Mouse (Mus musculus) midbrain, embryonic 15.5 days (tissue): ENCODE results near the gene Agpat3. TPM values are rescaled to one million over a fixed set of nuclear protein-coding genes. Genes with fewer than 3 reads are reported as not detected.

Experiments
- ATAC-seq: fragments of 200-750 bp; cut with Nextera tagmentation; replicated peaks from 2 replicates; pipeline ENCODE4 v1.8.0; 2017; ENCODE audit warnings: moderate TSS enrichment
- H3K27ac ChIP-seq: fragments of 300-500 bp; sonication (generic); 2 replicates; pipeline ENCODE4 v1.5.1; 2015; ENCODE audit warnings: mild to moderate bottlenecking, inconsistent platforms
- H3K27me3 ChIP-seq: fragments of 300-500 bp; sonication (generic); replicated peaks from 2 replicates; pipeline ENCODE4 v1.6.1; 2015; ENCODE audit warnings: inconsistent platforms
- H3K36me3 ChIP-seq: fragments of 300-500 bp; sonication (generic); replicated peaks from 2 replicates; pipeline ENCODE4 v1.6.1; 2015; ENCODE audit warnings: inconsistent platforms
- H3K4me1 ChIP-seq: fragments of 300-500 bp; sonication (generic); 2 replicates; pipeline ENCODE4 v1.6.1; 2015; ENCODE audit warnings: inconsistent platforms
- H3K4me2 ChIP-seq: fragments of 300-500 bp; sonication (generic); 2 replicates; pipeline ENCODE4 v1.6.1; 2015; ENCODE audit warnings: inconsistent platforms, mild to moderate bottlenecking, moderate library complexity
- H3K4me3 ChIP-seq: fragments of 300-500 bp; sonication (generic); 2 replicates; pipeline ENCODE4 v1.5.1; 2015; ENCODE audit warnings: mild to moderate bottlenecking, inconsistent platforms
- H3K9ac ChIP-seq: fragments of 300-500 bp; sonication (generic); 2 replicates; pipeline ENCODE4 v1.6.1; 2015; ENCODE audit warnings: mild to moderate bottlenecking, inconsistent platforms
- H3K9me3 ChIP-seq: fragments of 300-500 bp; sonication (generic); 2 replicates; pipeline ENCODE4 v1.6.1; 2016; ENCODE audit warnings: inconsistent platforms
- WGBS: fragments of 180-500 bp; shearing (Covaris S2); methylation state at CpG from one replicate; pipeline ENCODE4 v1.1.7; 2015; ENCODE audit warnings: mixed read lengths; 5-methylcytosine and 5-hydroxymethylcytosine counted together
- polyA plus RNA-seq: library from polyadenylated mRNA; unstranded; fragments of >200 nt; fragmentation: Nextera tagmentation; extraction: Ambion mirVana; gene quantifications from 2 replicates; pipeline ENCODE4 v1.2.1, GENCODE M21; 2015

The Agpat3 gene
- polyA plus RNA-seq, 1 experiment from 2014 or later = 73.4 TPM

GRCm38 (mm10) chr10:78334923-78335561 is 17.2 kb downstream of the Agpat3 start:
- Histone ChIP-seq H3K36me3 (no peaks in the 10 kb centered on the region), H3K9me3 (no peaks in the 10 kb centered on the region), H3K9ac (no peak overlapping the region), H3K27ac (no peak overlapping the region), H3K4me3 (no peak overlapping the region), H3K4me2 (no peak overlapping the region), H3K4me1 (no peaks in the 10 kb centered on the region), H3K27me3 (no peaks in the 10 kb centered on the region)
- ATAC-seq = no peak
- 68% methylated on average over 6 of the region's 6 CpGs for WGBS

- 0 out of 2 replicates have a peak, but pooled peaks cover 3% of the 10 kb centered on the region for H3K36me3 ChIP-seq
- no peak overlapping the region for H3K4me3 ChIP-seq
- no peak overlapping the region for H3K27ac ChIP-seq
- no peak for ATAC-seq
- H3K4me2 ChIP-seq = no peak overlapping the region
- H3K27me3 ChIP-seq = no peaks in the 10 kb centered on the region
- WGBS = 91% methylated on average over 5 of the region's 5 CpGs
- no peaks in the 10 kb centered on the region for H3K4me1 ChIP-seq
- H3K9me3 ChIP-seq = no peaks in the 10 kb centered on the region
- H3K9ac ChIP-seq = no peak overlapping the region
Measured at GRCm38 (mm10) chr10:78331577-78331976, 20.7 kb downstream of the Agpat3 start.

- Histone ChIP-seq H3K4me1 (no peaks in the 10 kb centered on the region), H3K4me2 (no peak overlapping the region), H3K4me3 (no peak overlapping the region), H3K27me3 (no peaks in the 10 kb centered on the region), H3K27ac (no peak overlapping the region), H3K9me3 (no peaks in the 10 kb centered on the region), H3K36me3 (0 out of 2 replicates have a peak, but pooled peaks cover 5% of the 10 kb centered on the region), H3K9ac (no peak overlapping the region)
- no peak for ATAC-seq
- 88% methylated on average over 5 of the region's 5 CpGs for WGBS
Measured at GRCm38 (mm10) chr10:78329305-78329704, 23.0 kb downstream of the Agpat3 start.

GRCm38 (mm10) chr10:78328011-78328575 is 24.2 kb downstream of the Agpat3 start:
- Histone ChIP-seq H3K27me3 (no peaks in the 10 kb centered on the region), H3K9ac (no peak overlapping the region), H3K36me3 (0 out of 2 replicates have a peak, but pooled peaks cover 5% of the 10 kb centered on the region), H3K4me3 (no peak overlapping the region), H3K27ac (no peak overlapping the region), H3K9me3 (no peaks in the 10 kb centered on the region), H3K4me1 (no peaks in the 10 kb centered on the region; the same call in 1 of the 2 replicates), H3K4me2 (no peak overlapping the region)
- 94% methylated on average over 2 of the region's 2 CpGs for WGBS
- no peak for ATAC-seq

- no peak for ATAC-seq
- Histone ChIP-seq H3K27me3 (no peaks in the 10 kb centered on the region), H3K4me2 (no peak overlapping the region), H3K36me3 (0 out of 2 replicates have a peak, but pooled peaks cover 5% of the 10 kb centered on the region), H3K27ac (no peak overlapping the region), H3K9me3 (no peaks in the 10 kb centered on the region), H3K9ac (no peak overlapping the region), H3K4me3 (no peak overlapping the region), H3K4me1 (no peaks in the 10 kb centered on the region; the same call in 1 of the 2 replicates)
- 79% methylated on average over 8 of the region's 8 CpGs for WGBS
Measured at GRCm38 (mm10) chr10:78325916-78326647, 26.2 kb downstream of the Agpat3 start.

GRCm38 (mm10) chr10:78324556-78325164 is 27.6 kb downstream of the Agpat3 start:
- Histone ChIP-seq H3K4me2 (no peak overlapping the region), H3K27ac (no peak overlapping the region), H3K9me3 (no peaks in the 10 kb centered on the region), H3K4me3 (no peak overlapping the region), H3K4me1 (no peaks in the 10 kb centered on the region; the same call in 1 of the 2 replicates), H3K9ac (no peak overlapping the region), H3K27me3 (no peaks in the 10 kb centered on the region), H3K36me3 (0 out of 2 replicates have a peak, but pooled peaks cover 5% of the 10 kb centered on the region)
- WGBS = 91% methylated on average over 6 of the region's 6 CpGs
- ATAC-seq = no peak

GRCm38 (mm10) chr10:78323214-78323880 is 28.9 kb downstream of the Agpat3 start:
- H3K27me3 ChIP-seq = no peaks in the 10 kb centered on the region
- 48% methylated on average over 7 of the region's 7 CpGs for WGBS
- 0 out of 2 replicates have a peak, but pooled peaks cover 5% of the 10 kb centered on the region for H3K36me3 ChIP-seq
- no peaks in the 10 kb centered on the region; the same call in 1 of the 2 replicates for H3K4me1 ChIP-seq
- H3K9ac ChIP-seq = no peak overlapping the region
- 0 out of 2 replicates have a peak overlapping the region, but pooled peaks have one; percentile 2 for H3K27ac ChIP-seq
- H3K9me3 ChIP-seq = no peaks in the 10 kb centered on the region
- ATAC-seq = peak; percentile 46; the same call in 1 of the 2 replicates
- H3K4me2 ChIP-seq = no peak overlapping the region
- H3K4me3 ChIP-seq = no peak overlapping the region

- no peak for ATAC-seq
- Histone ChIP-seq H3K4me2 (no peak overlapping the region), H3K4me1 (no peaks in the 10 kb centered on the region; the same call in 1 of the 2 replicates), H3K4me3 (no peak overlapping the region), H3K36me3 (0 out of 2 replicates have a peak, but pooled peaks cover 5% of the 10 kb centered on the region), H3K27me3 (no peaks in the 10 kb centered on the region), H3K9ac (no peak overlapping the region), H3K27ac (no peak overlapping the region), H3K9me3 (no peaks in the 10 kb centered on the region)
- no CpG with 5 or more reads among the region's 1 CpGs for WGBS
Measured at GRCm38 (mm10) chr10:78322806-78323205, 29.5 kb downstream of the Agpat3 start.

- no peaks in the 10 kb centered on the region for H3K27me3 ChIP-seq
- no peak overlapping the region for H3K9ac ChIP-seq
- H3K4me2 ChIP-seq = no peak overlapping the region
- 0 out of 2 replicates have a peak, but pooled peaks cover 2% of the 10 kb centered on the region for H3K36me3 ChIP-seq
- H3K4me3 ChIP-seq = no peak overlapping the region
- ATAC-seq = no peak
- 76% methylated on average over 3 of the region's 3 CpGs for WGBS
- H3K27ac ChIP-seq = no peak overlapping the region
- H3K9me3 ChIP-seq = no peaks in the 10 kb centered on the region
- no peaks in the 10 kb centered on the region; the same call in 1 of the 2 replicates for H3K4me1 ChIP-seq
Measured at GRCm38 (mm10) chr10:78321133-78321757, 31.0 kb downstream of the Agpat3 start.

- no peak for ATAC-seq
- Histone ChIP-seq H3K36me3 (0 out of 2 replicates have a peak, but pooled peaks cover 2% of the 10 kb centered on the region), H3K27me3 (no peaks in the 10 kb centered on the region), H3K9me3 (no peaks in the 10 kb centered on the region), H3K27ac (no peak overlapping the region), H3K4me3 (no peak overlapping the region), H3K9ac (no peak overlapping the region), H3K4me2 (no peak overlapping the region), H3K4me1 (no peaks in the 10 kb centered on the region; the same call in 1 of the 2 replicates)
- 90% methylated on average over 1 of the region's 1 CpGs for WGBS
Measured at GRCm38 (mm10) chr10:78320526-78320925, 31.8 kb downstream of the Agpat3 start.

- H3K9ac ChIP-seq = no peak overlapping the region
- no peak overlapping the region for H3K4me3 ChIP-seq
- no peak overlapping the region for H3K4me2 ChIP-seq
Measured at GRCm38 (mm10) chr10:78319940-78320339, 32.3 kb downstream of the Agpat3 start.

More at GRCm38 (mm10) chr10:78319940-78320339, 32.3 kb downstream of the Agpat3 start:
- 89% methylated on average over 9 of the region's 9 CpGs for WGBS
- Histone ChIP-seq H3K27ac (no peak overlapping the region), H3K4me1 (no peaks in the 10 kb centered on the region; the same call in 1 of the 2 replicates), H3K27me3 (no peaks in the 10 kb centered on the region), H3K36me3 (0 out of 2 replicates have a peak, but pooled peaks cover 2% of the 10 kb centered on the region), H3K9me3 (no peaks in the 10 kb centered on the region)
- no peak for ATAC-seq
